Mouse (Mus musculus) cerebellum, postnatal 10 days (tissue): ENCODE results near the gene Lgi2.
A peak's percentile ranks its signal among the peaks of the same experiment; 100 is the strongest.

Experiments
- DNase-seq, 2 experiments: peaks; one replicate each; pipeline ENCODE4 v3.0.0; 2021; ENCODE audit warnings: mixed read lengths in 2 of 2

Lgi2 gene

DNA sequence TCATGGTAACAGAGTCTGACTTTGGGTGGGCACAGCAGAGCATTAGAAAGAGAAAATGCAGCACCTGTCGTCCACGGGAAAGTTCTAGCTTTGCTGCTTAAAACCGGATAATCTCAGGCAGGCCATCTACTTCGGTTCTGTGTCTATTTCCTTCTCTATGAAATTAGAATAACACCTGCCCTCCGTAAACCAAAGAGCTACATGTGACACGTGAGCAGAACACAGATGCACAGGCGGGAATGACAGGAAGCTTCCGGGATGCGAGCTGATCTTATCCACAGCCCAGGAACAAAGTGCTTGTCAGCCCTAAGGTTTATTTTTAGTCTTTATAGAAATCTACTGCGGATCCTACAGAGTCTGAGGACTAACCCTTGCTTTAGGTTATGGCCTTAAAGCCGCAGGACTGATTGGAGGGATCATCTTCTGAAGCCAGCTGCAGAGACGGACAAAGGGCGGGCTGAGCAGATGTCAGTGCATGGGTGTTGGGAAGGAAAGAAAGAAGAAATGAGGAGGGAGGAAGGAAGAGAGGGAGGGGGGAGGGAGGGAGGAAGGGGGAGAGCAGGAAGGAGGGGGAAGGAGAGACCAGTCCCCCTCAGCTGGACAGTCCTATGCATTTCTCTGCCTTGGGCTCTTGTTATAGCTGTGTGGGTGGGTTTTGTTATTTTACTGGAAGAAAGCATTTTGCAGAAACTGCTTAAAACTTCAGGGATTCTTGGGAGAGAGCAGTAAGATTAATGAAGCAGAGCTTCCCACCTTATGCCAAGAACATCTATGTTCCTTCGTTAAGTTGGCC is 31.3 kb downstream of the Lgi2 start:
- DNase-seq: no peak

DNA sequence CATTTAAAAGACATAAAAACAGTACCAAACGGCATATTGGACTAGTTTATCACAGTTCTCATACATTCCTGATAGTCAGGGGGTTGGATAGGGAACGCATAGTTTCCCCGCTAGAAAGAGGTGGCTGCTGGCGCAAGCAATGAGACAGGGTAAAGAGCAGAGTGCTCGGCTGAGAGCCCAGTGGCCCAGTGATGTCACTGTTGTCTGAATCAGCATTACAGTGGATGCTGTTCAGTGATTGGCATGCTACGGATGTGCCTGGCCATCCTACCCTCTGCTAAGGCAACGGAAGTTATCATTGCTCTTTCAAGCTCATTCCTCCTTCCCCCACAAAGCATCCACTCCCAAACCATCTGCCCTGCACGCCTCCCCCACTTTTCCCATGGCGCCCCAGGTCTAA is 32.6 kb downstream of the Lgi2 start:
- no peak for DNase-seq

DNA sequence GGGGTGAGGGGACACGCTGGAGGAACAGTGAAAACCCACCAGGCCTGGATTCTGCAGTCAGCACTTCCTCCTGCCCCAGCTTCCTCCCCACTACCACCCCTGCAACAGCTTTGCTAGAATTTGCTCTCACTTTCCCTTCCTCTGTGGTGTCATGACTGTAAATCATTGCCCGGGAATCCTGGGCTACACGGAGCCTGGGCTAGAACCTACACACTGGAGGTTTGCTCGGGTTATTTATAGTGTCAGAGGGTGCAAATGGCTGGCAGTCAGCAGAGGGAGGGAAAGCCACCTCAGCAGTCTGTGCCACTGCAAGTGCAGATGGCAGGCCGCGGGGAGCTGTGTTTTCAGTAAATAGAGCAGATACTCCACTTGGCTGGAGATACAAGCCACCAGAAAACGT is 37.7 kb downstream of the Lgi2 start:
- DNase-seq: peak; percentile 75 to 83

- peak; percentile 44 to 56 for DNase-seq
These were observed 39.8 kb downstream of the Lgi2 start for GRCm38 (mm10) chr5:52526324-52526986.

- peak; percentile 69 to 70 for DNase-seq
These were observed 42.1 kb downstream of the Lgi2 start for GRCm38 (mm10) chr5:52524207-52524606.

DNA sequence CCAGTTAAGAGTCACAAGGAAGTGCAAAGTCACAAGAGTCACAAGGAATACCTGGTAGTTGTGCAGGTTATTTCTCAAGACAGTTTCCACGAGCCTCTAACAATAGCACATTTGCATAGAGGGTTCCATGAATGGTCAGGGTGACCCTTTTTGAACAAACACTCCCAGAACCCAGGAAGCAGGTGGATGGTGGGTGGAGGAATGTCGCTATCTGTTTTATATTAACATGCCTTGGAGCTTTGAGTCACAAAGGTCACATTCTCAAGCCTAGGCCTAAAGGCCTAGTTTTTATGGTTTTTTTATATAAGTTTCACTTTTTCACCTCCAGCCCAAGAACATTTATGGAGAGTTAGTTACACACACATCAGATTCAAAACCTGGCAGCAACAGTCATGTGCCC is 46.3 kb downstream of the Lgi2 start:
- DNase-seq: no peak

- peak; percentile 62 to 67 for DNase-seq
These were observed 50.2 kb downstream of the Lgi2 start for GRCm38 (mm10) chr5:52516072-52516476.

GRCm38 (mm10) chr5:52515246-52516021 is 50.8 kb downstream of the Lgi2 start:
- DNase-seq: peak; percentile 91 to 92

DNA sequence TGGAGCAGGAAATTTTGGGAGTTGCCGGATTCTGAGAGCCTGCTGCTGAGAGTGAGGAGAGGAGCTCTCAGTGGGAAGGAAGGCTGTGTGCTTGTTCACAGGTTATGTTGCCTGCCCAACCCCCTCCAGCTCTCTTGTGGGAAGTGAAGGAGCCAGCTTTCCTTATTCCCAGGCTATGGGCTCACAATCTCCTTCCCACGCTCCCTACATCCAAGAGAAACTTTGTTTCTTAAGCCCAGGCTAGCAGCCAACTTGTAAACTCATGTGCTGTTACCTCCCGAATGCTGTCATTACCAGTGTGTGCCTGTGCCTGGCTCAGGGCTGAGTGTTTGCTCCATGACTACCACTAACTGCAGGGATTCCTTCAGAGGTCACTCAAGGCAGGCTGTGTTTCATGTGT is 55.2 kb downstream of the Lgi2 start:
- DNase-seq: no peak

- DNase-seq: no peak
These were observed 56.8 kb downstream of the Lgi2 start for GRCm38 (mm10) chr5:52509416-52509815.

- peak; percentile 36 to 45 for DNase-seq
These were observed 61.6 kb downstream of the Lgi2 start for GRCm38 (mm10) chr5:52504666-52505065.

DNA sequence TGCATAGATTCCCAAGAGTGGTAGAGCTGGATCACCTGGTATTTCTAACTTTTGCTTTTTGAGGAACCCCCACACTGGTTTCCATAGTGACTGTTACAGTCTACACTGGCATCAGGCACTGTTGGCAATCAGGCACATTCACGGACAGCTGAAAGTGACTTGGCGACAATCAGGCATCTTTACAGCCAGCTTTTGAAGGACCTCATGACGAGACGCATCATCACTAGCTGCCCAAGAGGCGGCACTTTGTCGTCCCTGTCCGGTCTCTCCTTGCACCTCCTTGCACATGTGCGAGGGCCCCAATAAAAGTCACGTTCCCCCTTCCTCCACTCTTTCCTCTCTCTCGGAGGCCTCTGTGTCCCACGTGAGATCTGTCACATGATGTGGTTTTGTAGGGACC is 62.1 kb downstream of the Lgi2 start:
- DNase-seq: peak; percentile 44 to 46

DNA sequence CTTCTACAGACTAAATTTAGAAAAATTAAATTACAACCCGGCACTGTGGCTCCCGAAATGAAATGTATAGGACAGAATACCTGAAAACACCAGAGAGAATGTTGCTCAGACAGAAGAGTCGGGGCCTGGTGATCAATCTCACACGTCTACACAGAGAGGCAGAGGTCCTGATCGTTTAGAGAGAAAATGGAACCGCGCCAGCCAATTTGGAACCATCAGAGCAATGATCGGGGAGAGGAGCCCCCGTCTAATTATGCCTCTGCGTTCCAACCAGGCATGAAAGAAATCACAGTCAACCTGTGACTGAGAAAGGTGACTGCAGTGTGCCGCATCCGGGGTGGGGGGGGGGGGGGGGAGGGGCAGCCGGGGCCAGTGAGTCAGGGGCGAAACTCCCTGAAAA is 70.6 kb downstream of the Lgi2 start:
- peak; percentile 24 to 27 for DNase-seq

- DNase-seq: no peak
These were observed 74.8 kb downstream of the Lgi2 start for GRCm38 (mm10) chr5:52491496-52491895.

DNA sequence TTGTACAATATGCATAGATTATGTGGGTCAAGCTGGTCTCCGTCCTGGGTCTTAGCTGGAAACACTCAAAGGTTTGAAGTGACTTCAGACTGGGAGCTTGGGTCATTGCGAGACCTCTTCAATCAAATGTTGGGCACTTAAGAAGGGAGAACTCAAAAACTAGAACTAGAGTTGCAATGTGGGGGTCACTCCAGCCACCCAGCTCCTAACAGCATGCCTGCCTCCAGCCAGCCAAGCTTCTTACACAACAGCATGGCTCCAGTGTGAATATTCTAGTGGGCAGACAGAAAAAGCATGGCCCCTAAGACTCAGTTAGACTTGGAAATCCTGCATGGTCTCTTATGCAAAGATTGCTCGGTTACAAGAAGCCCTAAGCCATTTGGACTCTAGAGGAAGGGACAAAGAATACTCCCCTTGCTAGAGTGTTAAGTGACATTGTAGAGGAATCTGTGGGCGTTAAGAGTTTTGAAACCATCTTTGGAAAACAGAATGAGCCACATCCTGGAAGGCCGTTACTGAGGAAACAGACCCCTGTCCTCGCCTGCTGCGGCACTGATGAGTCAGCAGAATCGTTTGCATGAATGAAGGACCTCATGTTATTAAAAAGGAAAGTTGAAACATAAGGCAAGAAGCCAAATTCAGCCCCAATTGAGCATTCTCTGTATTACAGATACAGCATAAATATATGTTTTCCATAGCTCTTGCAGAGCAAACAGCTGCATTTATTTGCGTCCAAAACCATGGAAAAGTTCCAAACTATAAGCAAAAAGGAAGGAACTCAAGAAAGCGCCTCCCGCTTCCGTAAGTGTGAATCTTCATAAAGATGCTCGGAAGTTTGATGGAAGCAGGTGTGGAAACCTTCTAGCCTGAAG is 78.5 kb downstream of the Lgi2 start:
- no peak for DNase-seq
